Mouse (Mus musculus): Measurements from ENCODE around the gene Fam114a2.

DNA sequence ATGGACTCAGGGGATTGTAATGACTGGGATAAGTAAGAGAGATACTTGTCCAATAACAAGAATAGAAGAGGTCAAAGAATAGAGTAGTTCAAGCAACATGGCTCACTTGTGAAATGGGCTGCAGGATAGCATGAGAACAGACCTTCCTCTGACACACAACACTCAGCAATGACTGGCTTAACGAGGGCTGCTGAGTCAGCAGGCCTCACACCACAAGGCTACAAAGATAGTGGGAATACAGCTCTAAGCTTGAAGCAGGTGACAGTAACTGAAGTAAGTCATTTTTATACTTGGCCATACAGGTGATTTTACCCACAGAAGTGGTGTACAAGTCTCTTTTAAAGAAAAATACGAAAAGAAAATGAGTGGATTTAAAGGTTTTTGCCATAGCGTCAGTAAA lies 7.5 kb upstream of the Fam114a2 start:
- TF ChIP-seq GATA1 (IDR thresholded peaks at IDR 0.05; ENCODE audit: borderline replicate concordance, low read length) (no peak), FLI1 (IDR thresholded peaks at IDR 0.05; ENCODE audit: low read length) (no peak)

All from megakaryocyte, embryonic 14.5 days (primary cell).